Mouse (Mus musculus) MEL-GATA-1-ER (cell line): ENCODE results near the gene Olfr434.
"Not testable (repeated sequence)": the region's sequence is repeated elsewhere in the genome, so short reads cannot be mapped to it uniquely, and the experiment has no call there.

ENCODE experiments used
- DNase-seq: peaks from one replicate; pipeline ENCODE4 v3.0.0-alpha.2; 2012; ENCODE audit warnings: low read depth; ENCODE audit errors: extremely low read depth

The Olfr434 gene

DNA sequence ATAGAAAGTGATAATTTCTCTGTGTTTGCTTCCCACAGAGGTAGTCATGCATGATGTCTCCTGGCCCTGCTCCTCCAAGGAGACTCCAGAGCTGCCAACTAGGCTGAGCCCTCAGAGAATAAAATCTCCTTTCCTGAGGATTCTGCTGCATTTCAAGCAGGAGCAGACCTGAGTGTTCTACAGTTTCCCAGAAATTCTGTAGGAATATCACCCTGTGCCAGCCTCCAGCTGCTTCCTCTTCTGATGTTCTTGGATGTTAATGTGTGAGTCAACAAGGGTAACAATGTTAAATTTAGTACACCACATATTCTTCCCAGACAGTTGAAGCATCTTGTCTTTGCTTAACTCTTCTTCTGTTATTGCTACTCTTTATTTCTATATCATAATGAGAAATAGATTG lies at the start of gene Olfr434:
TSS of gene Olfr434 (plus strand) at position 149 of the 400 bp plus-strand sequence.
- not testable (repeated sequence) for DNase-seq

DNA sequence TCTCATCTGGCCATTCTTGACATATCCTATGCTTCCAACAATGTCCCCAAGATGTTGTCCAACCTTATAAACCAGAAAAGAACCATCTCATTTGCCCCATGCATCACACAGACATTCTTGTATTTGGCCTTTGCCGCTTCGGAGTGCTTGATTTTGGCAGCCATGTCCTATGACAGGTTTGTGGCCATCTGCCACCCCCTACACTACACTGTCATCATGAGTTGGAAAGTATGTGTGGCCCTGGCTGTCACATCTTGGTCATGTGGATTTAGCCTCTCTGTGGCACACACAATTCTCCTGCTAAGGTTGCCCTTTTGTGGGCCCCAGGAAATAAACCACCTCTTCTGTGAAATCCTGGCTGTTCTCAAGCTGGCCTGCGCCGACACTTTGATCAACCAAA lies 45.6 kb upstream of the Olfr434 start:
- DNase-seq: no peak

DNA sequence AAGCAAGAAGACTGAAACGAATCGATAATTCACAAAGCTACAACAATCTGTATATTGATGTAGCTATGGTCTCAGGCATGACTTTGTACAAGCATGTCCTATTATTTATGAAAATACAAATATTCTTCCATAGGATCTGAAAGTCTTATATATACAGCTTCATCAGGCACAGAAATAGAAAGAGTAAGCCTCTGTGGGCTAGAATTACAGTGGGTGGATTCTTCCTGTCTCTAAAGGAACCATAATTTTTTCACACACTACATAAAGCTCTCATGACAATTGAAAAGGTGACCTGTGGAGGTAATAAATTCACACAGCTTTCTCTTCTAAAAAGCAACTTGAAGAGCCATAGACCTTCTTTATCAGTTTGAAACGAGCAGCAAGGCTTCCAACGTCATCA lies 41.0 kb upstream of the Olfr434 start, which contains the start of gene Olfr13:
TSS of gene Olfr13 (plus strand) at position 301 of the 400 bp plus-strand sequence.
- no peak for DNase-seq

DNA sequence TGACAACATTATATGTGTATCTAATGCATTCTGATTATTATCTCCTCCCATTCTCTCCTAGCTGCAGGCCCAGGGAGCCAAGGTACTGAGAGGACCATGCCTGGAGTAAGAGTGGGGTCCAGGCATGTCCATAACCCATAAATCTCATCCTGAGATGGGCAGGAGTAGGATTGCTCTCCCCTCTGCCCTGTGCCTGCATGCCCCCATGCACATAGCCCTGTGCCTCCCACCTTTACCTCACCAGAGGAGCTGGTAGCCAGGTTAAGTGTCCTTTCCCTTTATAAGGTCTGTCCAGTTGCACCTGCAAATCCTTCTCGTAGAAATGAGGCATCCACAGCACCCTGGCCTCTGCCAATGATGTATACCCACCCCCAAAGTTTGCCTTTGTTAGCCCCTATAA lies 34.7 kb upstream of the Olfr434 start:
- no peak for DNase-seq

DNA sequence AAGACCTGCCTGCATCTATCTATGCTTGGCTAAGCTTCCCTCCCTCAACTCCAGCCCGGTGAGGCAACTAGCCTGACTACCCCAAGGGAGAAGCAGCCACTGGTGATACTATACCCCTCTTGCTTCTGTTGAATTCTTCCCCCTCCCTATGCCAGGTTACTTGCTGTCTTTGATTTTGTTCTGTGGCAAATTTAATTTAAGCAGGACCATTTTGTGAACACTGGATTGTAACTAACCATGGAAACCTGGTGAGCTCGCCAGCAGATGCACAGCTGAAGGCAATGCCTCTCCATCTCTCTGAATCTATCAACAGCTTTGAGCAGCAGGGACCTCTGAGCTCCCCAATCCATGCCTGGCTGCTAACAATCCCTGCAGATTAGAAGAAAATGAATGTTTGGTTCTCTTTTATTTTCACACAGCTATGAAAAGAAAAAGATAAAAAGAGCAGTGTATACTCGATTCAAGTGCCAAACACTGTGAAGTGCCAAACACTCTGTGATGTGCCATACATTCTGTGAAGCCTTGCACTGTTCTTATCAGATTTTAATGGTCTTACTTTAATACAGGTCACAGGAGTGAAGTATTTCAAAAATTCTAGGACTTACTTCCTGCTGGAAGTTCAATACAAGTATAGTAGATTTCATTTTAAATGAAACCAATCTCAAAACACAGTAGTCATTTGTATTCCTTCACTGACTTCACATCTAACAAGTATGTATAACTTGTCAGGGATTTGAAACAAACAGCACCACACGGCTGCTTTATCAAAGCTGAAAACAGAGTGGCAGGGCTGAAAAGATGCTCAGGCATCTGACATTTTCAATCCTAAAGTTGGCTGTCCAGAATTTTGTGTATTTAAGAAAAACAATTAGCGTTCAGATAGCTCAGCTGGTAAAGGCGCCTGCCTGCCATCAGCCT lies 34.0 kb upstream of the Olfr434 start:
- no peak for DNase-seq

DNA sequence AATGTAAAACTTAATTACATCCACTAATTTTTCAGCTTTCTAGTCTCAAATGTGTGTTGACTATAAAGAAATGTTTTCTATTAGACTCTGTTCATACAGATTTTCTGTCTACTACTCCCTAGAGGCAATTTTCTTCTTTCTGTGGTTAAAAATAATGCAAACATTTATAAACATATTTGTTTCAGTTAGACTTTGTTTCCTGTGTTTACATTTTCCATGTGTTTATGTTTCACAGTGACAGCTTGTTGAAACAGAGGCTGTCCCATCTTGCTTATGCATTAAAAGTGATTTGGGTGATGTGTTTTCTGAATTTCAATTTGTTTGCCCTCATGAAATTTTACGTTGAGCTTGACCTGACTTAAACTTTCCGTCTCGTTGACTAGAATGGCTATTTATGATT lies 21.8 kb upstream of the Olfr434 start:
- no peak for DNase-seq

DNA sequence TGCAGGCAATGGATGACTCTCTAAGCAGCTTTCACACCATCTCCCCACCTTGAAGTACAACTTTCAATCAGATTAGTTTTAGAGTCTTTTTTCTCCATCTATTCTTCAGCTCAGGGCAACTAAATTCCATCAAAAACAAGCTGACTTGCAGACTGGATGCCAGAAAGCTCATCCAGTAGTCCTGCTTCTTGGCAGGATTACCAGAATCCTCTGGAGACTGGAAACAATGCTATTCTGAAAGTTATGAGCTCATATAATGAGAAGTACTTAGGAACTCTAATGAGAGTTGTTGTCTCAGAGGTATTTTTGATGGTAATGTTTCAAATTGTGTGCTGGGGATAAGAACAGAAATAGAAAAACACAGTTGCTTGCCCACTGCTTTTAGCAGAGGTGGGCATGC lies 16.0 kb upstream of the Olfr434 start, which contains the start of gene Olfr435:
TSS of gene Olfr435 (plus strand) at position 366 of the 400 bp plus-strand sequence.
- DNase-seq: no peak

DNA sequence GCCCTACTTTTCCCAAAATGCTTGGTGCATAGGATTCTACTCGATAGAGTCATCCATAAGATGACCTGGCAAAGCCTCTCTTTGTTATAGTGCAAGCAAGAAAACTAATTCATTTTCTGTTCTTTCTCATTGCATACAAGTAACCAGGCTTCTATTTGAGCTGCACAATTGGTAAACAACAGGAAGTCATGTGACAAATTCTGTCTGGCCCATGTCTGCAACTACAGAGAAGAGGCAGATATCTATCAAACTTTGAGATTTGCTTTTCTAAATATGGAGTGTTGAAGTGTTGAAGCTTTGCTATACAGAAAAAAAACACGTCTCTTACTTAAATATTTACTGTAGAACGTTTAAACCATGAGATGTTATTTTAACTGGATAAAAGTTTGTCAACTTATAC lies 14.7 kb upstream of the Olfr434 start:
- no peak for DNase-seq

DNA sequence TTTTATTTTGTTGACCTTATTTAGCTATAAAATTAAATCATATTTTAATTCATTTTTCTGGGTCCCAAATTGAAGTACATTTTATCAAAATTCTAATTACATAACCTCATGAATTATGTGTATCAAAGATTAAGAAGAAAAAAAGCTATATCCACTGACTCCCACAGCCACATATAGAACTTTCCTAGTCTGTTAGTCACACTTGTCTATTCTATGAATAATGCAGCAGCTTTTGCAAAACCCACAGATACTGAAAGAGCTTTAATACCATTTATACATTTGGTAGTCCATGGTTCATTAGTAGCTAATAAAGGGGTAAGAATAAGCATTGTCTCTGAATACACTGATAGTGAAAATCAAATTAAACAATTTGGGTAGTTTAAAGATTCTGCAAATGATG lies 10.0 kb upstream of the Olfr434 start:
- no peak for DNase-seq

DNA sequence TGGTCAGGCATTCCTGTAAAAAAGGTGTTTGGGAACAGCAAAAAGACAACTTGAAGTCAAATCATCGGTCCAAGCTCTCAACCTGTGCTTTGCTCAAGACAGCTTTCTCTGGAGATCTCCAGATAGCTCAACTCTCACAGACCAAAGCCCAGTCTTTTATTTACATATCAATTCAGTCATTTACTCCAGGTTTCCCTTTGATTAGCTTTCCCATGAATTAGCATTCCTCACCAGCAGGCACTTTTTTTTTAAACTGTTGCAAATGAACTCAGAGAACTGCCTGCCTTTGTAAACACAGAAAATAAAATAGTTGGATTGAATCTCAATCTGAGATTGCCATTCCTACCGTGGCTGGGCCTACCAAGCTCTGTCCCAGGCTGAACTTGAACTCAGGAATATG lies 7.5 kb upstream of the Olfr434 start:
- DNase-seq: no peak

DNA sequence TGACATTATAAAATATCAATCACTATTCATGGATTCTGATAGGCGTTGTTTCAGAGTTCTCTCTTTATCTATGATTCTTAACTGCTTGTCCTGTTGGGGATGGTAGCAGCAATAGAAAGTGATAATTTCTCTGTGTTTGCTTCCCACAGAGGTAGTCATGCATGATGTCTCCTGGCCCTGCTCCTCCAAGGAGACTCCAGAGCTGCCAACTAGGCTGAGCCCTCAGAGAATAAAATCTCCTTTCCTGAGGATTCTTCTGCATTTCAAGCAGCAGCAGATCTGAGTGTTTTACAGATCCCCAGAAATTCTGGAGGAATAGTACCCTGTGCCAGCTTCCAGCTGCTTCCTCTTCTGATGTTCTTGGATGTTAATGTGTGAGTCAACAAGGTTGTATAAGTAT lies 18.4 kb downstream of the Olfr434 start, which contains the start of gene Olfr47:
TSS of gene Olfr47 (plus strand) at position 275 of the 400 bp plus-strand sequence.
- DNase-seq: not testable (repeated sequence)

DNA sequence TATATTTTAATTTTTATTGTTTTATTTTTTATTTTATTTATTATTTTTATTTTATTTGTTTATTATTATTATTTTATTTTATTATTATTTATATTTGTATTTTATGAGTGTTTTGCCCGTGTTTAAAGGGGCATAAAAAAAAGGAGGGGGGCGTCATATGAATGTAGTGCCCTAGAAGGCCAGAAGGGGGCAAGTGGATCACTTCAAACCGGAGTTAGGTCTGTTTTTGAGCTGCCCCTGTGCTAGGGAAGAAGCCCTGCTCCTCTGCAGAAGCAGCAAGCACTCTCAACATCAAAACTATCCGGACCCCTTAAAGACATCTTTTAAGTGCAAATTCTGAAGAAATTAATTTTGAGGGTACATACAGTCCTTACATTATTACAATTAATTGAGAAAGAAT lies 29.2 kb downstream of the Olfr434 start:
- no peak for DNase-seq

DNA sequence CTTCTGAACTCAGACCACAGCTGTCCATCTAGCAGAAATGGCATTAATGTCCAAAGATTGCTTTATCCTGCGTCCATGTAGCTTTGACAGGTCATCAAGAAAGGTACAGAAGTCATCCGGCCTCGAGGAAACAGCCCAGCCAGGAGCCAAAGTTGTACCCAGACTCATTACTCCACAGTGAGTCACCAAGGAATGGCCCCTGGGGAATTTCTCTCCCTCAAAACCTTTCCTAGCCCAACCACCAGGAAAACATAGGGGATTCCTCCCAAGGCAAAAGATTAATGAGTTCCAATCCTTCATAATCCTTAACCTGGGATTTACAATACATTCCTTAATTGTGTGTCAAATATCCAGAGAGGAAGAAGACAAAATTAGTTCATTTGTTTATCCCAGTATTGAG lies 34.6 kb downstream of the Olfr434 start:
- DNase-seq: no peak

DNA sequence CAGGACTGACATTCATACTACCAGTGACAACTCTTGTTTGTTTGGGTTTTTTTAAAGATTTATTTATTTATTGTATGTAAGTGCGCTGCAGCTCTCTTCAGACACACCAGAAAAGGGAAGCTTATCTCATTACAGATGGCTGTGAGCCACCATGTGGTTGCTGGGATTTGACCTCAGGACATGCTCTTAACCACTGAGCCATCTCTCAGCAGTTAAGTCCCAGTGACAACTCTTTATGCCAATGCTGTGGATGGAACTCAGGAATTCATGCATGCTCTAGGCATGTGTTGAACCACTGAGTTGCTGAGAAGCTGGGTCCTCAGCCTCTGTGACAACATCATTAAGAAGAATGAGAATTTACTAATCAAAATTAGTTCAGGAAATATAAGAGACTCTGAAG lies 40.2 kb downstream of the Olfr434 start:
- no peak for DNase-seq

DNA sequence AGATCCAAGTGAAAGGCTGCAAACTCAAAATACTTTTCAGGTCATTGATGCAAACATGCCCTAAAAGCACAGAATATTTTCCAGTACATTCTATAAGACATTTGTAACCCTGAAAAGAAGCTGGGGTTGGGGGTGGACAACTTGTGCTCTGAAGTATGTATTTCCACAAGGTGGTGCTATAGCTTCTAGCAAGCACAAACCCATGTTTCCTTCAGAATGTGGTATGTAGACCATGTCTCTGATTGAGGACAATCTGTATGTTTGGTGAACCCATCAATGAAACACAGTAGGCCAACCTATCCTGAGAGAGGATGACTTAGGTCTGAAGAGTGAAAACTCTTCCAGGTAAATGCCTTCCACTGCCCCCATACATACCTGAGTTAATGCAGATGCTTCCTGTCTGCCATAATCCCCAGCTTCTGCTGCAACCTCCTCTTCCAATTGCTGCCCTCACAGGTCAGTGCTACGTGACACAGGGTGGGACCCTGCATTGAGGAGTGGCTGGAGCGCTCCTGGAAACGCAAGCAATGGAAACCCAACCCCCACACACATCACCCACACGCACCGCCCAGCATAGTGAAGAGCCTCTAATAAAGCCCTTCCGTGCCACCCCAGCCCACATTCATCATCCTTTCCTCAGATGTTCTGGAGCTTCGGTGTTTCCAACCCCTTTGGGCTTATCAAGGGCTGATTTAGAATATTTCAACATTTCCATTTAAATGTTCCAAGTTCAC lies 41.5 kb downstream of the Olfr434 start:
- DNase-seq: no peak

DNA sequence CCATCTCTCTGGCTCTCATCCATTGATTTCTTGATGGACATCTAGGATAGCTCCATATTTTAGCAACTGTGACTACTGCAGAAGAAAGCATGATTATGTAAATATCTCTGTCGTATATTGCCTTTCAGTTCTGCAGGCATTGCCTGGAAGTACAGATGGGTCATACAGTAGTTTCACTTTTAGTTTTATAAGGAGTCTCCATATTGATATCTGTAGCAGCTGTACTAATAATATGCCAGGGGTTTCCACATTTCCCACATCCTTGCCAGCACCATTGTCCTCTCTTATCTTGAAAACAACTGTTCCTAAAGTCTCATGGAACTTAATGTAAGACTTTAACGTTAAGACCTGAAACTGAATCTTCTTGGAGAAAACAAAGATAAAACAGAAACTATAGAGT lies 47.9 kb downstream of the Olfr434 start:
- no peak for DNase-seq

DNA sequence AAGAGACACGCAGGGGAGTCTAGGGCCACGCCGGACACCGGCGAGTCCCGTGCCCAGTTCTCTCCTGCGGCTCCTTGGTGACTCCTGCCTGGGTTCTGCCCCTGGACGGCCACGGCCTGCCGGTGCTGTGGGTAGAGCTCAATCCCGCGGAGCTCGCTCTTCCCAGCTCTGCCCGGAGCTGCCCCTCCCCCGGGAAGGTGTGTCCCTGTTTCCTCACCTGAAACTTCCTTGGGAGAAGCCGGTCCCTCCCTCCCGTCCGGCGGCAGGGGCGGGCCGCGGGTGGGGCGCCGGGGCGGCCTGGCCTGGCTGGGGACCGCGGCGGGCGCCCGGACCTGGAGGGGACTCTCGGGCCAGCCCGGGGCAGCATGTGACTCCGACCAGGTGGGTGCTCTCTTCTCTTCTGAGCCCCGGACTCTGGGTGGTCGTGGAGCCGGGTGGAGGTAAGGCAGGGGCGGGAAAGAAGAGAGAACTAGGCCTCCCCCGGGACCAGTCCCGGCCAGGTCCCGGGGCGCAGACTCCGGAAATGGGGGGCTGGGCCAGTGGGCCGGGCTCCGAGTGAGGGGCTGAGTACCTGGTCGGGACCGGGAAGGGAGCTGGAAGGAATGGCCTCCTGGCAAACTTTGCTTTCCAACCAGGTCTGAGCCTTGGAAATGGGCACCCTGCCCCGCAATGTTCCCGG lies 52.7 kb downstream of the Olfr434 start, which contains the start of gene Arhgef5:
TSS of gene Arhgef5 (plus strand) at position 220 of the 679 bp plus-strand sequence.
- DNase-seq: no peak

DNA sequence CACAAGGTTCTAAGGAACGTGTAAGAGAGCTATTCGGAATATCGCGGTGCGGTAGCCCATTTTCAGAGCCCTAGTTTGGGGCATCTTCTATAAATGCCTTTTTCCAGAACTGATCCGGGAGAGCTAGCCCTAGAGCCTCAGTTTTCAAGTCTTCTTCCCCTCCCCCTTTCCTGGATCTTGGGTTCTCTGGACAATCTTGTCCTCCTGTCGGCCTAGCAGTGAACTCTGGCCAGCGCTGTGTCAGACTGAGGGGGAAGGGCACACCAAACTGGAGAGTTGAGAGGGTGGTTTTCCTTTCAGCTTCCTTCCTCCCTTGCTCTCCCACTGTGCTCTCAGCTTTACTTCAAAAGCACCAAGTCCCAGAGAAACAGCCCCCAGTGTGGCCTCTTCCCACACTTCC lies 53.5 kb downstream of the Olfr434 start:
- no peak for DNase-seq
